In genomic region chr12:118725891-118726290, GRCm38 (mm10) we compare ENCODE assay signal across 16 mouse cellular contexts.
DNase-seq lines count a peak whose midpoint lies in the region; ATAC-seq and TF ChIP-seq lines count a peak whose summit lies in the region.
"Had no signal": no experiment of that assay in that cellular context is flagged by ENCODE, and none has a peak within 500 bp of the region (broad histone marks: within the 10 kb centered on the region; RNA-seq: fewer than 3 reads in every experiment).

No protein-coding gene starts in this region.

- no peak overlapping the region for H3K27ac ChIP-seq in hindbrain, embryonic 11.5 days (ENCODE audit: low read depth, low read length)
- no peak overlapping the region for H3K27ac ChIP-seq in hindbrain, embryonic 10.5 days
- H3K27ac ChIP-seq in neural tube, embryonic 14.5 days (ENCODE audit: low read depth, low read length): no peak overlapping the region
- H3K27ac ChIP-seq in neural tube, embryonic 15.5 days (replicated peaks): no peak overlapping the region
- no peak overlapping the region for H3K27ac ChIP-seq in hindbrain, postnatal 0 days

- 61% methylated on average over 4 of the region's 4 CpGs for WGBS in hindbrain, embryonic 11.5 days
- WGBS in hindbrain, embryonic 10.5 days: 78% methylated on average over 4 of the region's 4 CpGs
- 46% methylated on average over 4 of the region's 4 CpGs for WGBS in neural tube, embryonic 14.5 days
- WGBS in neural tube, embryonic 15.5 days: 53% methylated on average over 4 of the region's 4 CpGs
- 49% methylated on average over 4 of the region's 4 CpGs for WGBS in hindbrain, postnatal 0 days

- peak; percentile 60; the same call in 1 of the 2 replicates for ATAC-seq in hindbrain, embryonic 11.5 days (ENCODE audit: low FRiP score)
- peak; percentile 65; the same call in 1 of the 2 replicates for ATAC-seq in neural tube, embryonic 14.5 days (ENCODE audit: low read depth)
- ATAC-seq in neural tube, embryonic 15.5 days (ENCODE audit: low FRiP score): no peak
- no peak for ATAC-seq in hindbrain, postnatal 0 days
- no peak for ATAC-seq in monocyte, adult 5-6 weeks (replicated peaks; ENCODE audit: insufficient number of reproducible peaks, low FRiP score, low TSS enrichment, poor library complexity, severe bottlenecking)
- ATAC-seq: activated CD4-positive, CD25-positive, alpha-beta regulatory T cell, adult 4 months; intestine, postnatal 0 days had no signal

- no peak for DNase-seq in hindbrain, embryonic 11.5 days (ENCODE audit: low spot score)
- no peak for DNase-seq in hindbrain, embryonic 10.5 days (ENCODE audit: low spot score)
- DNase-seq in hindbrain, postnatal 0 days (ENCODE audit: low spot score): peak; percentile 20
- no peak for DNase-seq in thymus, postnatal 25 days
- no peak for DNase-seq in cerebellum, postnatal 36 days
- DNase-seq: cerebellum, adult 11 months; gastrocnemius, postnatal 36 days; kidney, postnatal 10 days; right cerebral cortex, postnatal 25 days; thymus, postnatal 4 days had no signal

- H3K9me3 ChIP-seq in hindbrain, embryonic 11.5 days (ENCODE audit: control insufficient read depth, low read length): no peaks in the 10 kb centered on the region
- H3K9me3 ChIP-seq in hindbrain, embryonic 10.5 days: no peaks in the 10 kb centered on the region
- H3K9me3 ChIP-seq in neural tube, embryonic 14.5 days (ENCODE audit: control insufficient read depth, low read length): no peaks in the 10 kb centered on the region; the same call in 1 of the 2 replicates
- no peaks in the 10 kb centered on the region for H3K9me3 ChIP-seq in neural tube, embryonic 15.5 days (replicated peaks)
- no peaks in the 10 kb centered on the region for H3K9me3 ChIP-seq in hindbrain, postnatal 0 days (ENCODE audit: low read length)

- H3K4me3 ChIP-seq in hindbrain, embryonic 11.5 days (ENCODE audit: low read depth, low read length): no peak overlapping the region
- no peak overlapping the region for H3K4me3 ChIP-seq in hindbrain, embryonic 10.5 days
- no peak overlapping the region for H3K4me3 ChIP-seq in neural tube, embryonic 14.5 days (ENCODE audit: low read depth, low read length)
- H3K4me3 ChIP-seq in neural tube, embryonic 15.5 days (replicated peaks): no peak overlapping the region
- no peak overlapping the region for H3K4me3 ChIP-seq in hindbrain, postnatal 0 days (ENCODE audit: low read length)

- no peaks in the 10 kb centered on the region for H3K4me1 ChIP-seq in hindbrain, embryonic 11.5 days (replicated peaks; ENCODE audit: control insufficient read depth, insufficient read depth, low read length)
- peaks cover 3% of the 10 kb centered on the region; the same call in 1 of the 2 replicates for H3K4me1 ChIP-seq in hindbrain, embryonic 10.5 days (replicated peaks)
- H3K4me1 ChIP-seq in neural tube, embryonic 14.5 days (ENCODE audit: control insufficient read depth, insufficient read depth, low read length): no peaks in the 10 kb centered on the region
- H3K4me1 ChIP-seq in neural tube, embryonic 15.5 days: no peaks in the 10 kb centered on the region
- H3K4me1 ChIP-seq in hindbrain, postnatal 0 days (ENCODE audit: insufficient read depth, low read length): no peaks in the 10 kb centered on the region

- no peak overlapping the region for H3K4me2 ChIP-seq in hindbrain, embryonic 11.5 days (replicated peaks; ENCODE audit: low read depth, low read length)
- H3K4me2 ChIP-seq in neural tube, embryonic 14.5 days (ENCODE audit: low read depth, low read length): no peak overlapping the region
- H3K4me2 ChIP-seq in neural tube, embryonic 15.5 days: no peak overlapping the region
- no peak overlapping the region for H3K4me2 ChIP-seq in hindbrain, postnatal 0 days (ENCODE audit: low read depth, low read length)
- H3K4me2 ChIP-seq: heart, embryonic 11.5 days had no signal

- H3K27me3 ChIP-seq in hindbrain, embryonic 11.5 days (ENCODE audit: control insufficient read depth, insufficient read depth, low read length): no peaks in the 10 kb centered on the region
- H3K27me3 ChIP-seq in hindbrain, embryonic 10.5 days (ENCODE audit: insufficient read depth, poor library complexity, severe bottlenecking): no peaks in the 10 kb centered on the region
- no peaks in the 10 kb centered on the region for H3K27me3 ChIP-seq in neural tube, embryonic 14.5 days (ENCODE audit: control insufficient read depth, insufficient read depth, low read length)
- H3K27me3 ChIP-seq in neural tube, embryonic 15.5 days (replicated peaks): no peaks in the 10 kb centered on the region
- no peaks in the 10 kb centered on the region for H3K27me3 ChIP-seq in hindbrain, postnatal 0 days (ENCODE audit: insufficient read depth, low read length)

- H3K36me3 ChIP-seq in hindbrain, embryonic 11.5 days (ENCODE audit: control insufficient read depth, insufficient read depth, low read length): no peaks in the 10 kb centered on the region
- no peaks in the 10 kb centered on the region for H3K36me3 ChIP-seq in hindbrain, embryonic 10.5 days
- no peaks in the 10 kb centered on the region for H3K36me3 ChIP-seq in neural tube, embryonic 14.5 days (ENCODE audit: control insufficient read depth, insufficient read depth, low read length)
- no peaks in the 10 kb centered on the region for H3K36me3 ChIP-seq in neural tube, embryonic 15.5 days
- H3K36me3 ChIP-seq in hindbrain, postnatal 0 days (ENCODE audit: insufficient read depth, low read length): no peaks in the 10 kb centered on the region

- TF ChIP-seq CTCF in hindbrain, postnatal 0 days (IDR thresholded peaks at IDR 0.05; ENCODE audit: low read depth): no peak

- H3K9ac ChIP-seq in hindbrain, embryonic 11.5 days (ENCODE audit: low read depth, low read length): no peak overlapping the region
- no peak overlapping the region for H3K9ac ChIP-seq in neural tube, embryonic 14.5 days (replicated peaks; ENCODE audit: low read depth, low read length)
- H3K9ac ChIP-seq in neural tube, embryonic 15.5 days (replicated peaks): no peak overlapping the region
- H3K9ac ChIP-seq in hindbrain, postnatal 0 days (replicated peaks; ENCODE audit: low read length): no peak overlapping the region

Comparison
In these comparisons a context has a peak if more than half of its experiments do, and no peak if none do; other contexts are left out.
1. ATAC-seq: peak in hindbrain, embryonic 11.5 days (single experiment) and neural tube, embryonic 14.5 days (single experiment); none in neural tube, embryonic 15.5 days (single experiment), hindbrain, postnatal 0 days (single experiment) and monocyte, adult 5-6 weeks (single experiment).